Mouse (Mus musculus) retina, postnatal 1 day (tissue): Measurements from ENCODE around the gene Ctns.

ENCODE experiments used
- DNase-seq: peaks from one replicate; pipeline ENCODE4 v3.0.0-alpha.2; 2012

Gene Ctns

GRCm38 (mm10) chr11:73137116-73137515 lies 61.7 kb downstream of the Ctns start:
- DNase-seq, result no peak

- DNase-seq, result no peak
Measured at GRCm38 (mm10) chr11:73136587-73136986, 62.3 kb downstream of the Ctns start.

DNA sequence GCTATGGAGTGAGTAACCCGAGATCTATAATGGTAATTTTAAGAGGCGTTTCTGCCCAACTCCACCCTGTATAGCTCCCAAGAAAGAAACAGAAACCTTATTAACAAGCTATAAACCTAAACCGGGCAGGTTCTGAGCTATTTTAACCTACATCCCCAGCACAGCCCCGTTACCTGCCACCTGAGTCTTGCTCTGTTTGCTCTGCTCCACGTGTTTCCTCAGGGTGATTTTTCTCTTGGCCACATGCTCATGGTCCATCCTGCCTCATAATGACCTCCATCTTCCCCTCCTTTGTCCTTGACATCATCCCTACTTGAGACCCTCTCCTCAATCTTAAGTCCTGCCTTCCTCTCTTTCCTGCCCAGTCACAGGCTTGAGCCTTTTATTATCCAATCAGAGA lies 64.6 kb downstream of the Ctns start:
- no peak for DNase-seq
